Mouse (Mus musculus) brown adipose tissue, adult 24 weeks (tissue): Measurements from ENCODE around the gene Pcsk2. TPM values are rescaled to one million over a fixed set of nuclear protein-coding genes. Genes with fewer than 3 reads are reported as not detected.

Experiments
- H3K27ac ChIP-seq: fragments of 200-500 bp; replicated peaks from 2 replicates; pipeline ENCODE4 v1.5.1; 2012; ENCODE audit warnings: low read depth, mild to moderate bottlenecking, low read length
- H3K4me1 ChIP-seq: fragments of 200-500 bp; 2 replicates; pipeline ENCODE4 v1.6.1; 2012; ENCODE audit warnings: low read length, mixed read lengths; ENCODE audit not compliant: control insufficient read depth, insufficient read depth, insufficient read length
- H3K4me3 ChIP-seq: fragments of 200-500 bp; 2 replicates; pipeline ENCODE4 v1.5.1; 2012; ENCODE audit warnings: low read depth, mild to moderate bottlenecking, low read length, moderate library complexity; ENCODE audit not compliant: insufficient read depth
- polyA plus RNA-seq: library from polyadenylated mRNA; stranded (reverse); fragments of >200 nt; gene quantifications from 2 replicates; pipeline ENCODE4 v1.2.4, GENCODE M21; 2012; ENCODE audit not compliant: missing spikeins, insufficient read depth, insufficient read length

The Pcsk2 gene
- polyA plus RNA-seq, 1 experiment, result not detected

DNA sequence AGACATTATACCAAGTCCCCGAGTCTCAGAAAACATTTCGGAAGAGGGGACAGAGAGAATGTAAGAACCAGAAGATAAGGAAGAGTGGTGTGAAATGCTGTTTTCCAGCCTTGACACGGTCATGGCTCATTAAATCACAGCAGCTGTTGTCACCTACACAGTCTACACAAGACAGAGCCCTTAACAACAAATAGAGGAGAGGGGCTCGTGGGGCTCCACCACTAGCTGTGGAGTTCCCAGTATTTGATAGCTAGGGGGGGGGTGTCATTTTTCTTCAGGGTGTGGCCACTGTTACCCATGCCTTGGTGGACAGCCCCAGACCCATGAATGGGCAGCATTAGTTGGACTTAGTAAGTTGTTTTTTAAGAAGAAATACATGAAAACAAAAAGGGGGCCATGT lies 266.3 kb downstream of the Pcsk2 start:
- H3K27ac ChIP-seq, result no peak overlapping the region
- no peaks in the 10 kb centered on the region for H3K4me1 ChIP-seq
- H3K4me3 ChIP-seq, result no peak overlapping the region

GRCm38 (mm10) chr2:143813461-143813860 lies 267.5 kb downstream of the Pcsk2 start:
- Histone ChIP-seq H3K27ac (no peak overlapping the region), H3K4me1 (no peaks in the 10 kb centered on the region), H3K4me3 (no peak overlapping the region)

DNA sequence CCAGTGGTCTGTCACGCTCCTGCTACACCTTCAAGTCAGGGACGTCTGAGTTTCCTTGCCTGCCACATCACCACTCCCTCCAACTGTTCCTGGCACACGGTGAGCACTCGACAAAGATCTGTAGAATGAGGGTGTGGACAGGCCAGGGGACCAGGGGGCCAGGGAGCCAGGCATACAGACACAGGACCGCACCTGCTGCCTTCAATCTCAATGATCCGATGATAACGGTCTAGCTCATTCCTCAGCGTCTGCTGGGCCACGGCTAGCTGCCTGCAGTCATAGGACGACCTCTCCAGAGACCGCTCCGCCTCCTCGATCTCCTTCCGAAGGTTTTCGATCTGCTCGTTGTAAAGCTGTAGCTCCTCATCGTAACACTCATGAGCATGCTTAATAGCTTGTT lies 285.7 kb downstream of the Pcsk2 start:
- Histone ChIP-seq H3K4me3 (no peak overlapping the region), H3K4me1 (no peaks in the 10 kb centered on the region), H3K27ac (no peak overlapping the region)

GRCm38 (mm10) chr2:143832721-143833120 lies 286.8 kb downstream of the Pcsk2 start:
- H3K4me3 ChIP-seq, result no peak overlapping the region
- H3K4me1 ChIP-seq, result no peaks in the 10 kb centered on the region
- H3K27ac ChIP-seq, result no peak overlapping the region

GRCm38 (mm10) chr2:143834082-143834481 lies 288.1 kb downstream of the Pcsk2 start:
- H3K27ac ChIP-seq, result no peak overlapping the region
- H3K4me3 ChIP-seq, result no peak overlapping the region
- H3K4me1 ChIP-seq, result no peaks in the 10 kb centered on the region

- H3K27ac ChIP-seq, result no peak overlapping the region
- no peaks in the 10 kb centered on the region for H3K4me1 ChIP-seq
- H3K4me3 ChIP-seq, result no peak overlapping the region
Observed at GRCm38 (mm10) chr2:143835820-143836219, 289.9 kb downstream of the Pcsk2 start.

DNA sequence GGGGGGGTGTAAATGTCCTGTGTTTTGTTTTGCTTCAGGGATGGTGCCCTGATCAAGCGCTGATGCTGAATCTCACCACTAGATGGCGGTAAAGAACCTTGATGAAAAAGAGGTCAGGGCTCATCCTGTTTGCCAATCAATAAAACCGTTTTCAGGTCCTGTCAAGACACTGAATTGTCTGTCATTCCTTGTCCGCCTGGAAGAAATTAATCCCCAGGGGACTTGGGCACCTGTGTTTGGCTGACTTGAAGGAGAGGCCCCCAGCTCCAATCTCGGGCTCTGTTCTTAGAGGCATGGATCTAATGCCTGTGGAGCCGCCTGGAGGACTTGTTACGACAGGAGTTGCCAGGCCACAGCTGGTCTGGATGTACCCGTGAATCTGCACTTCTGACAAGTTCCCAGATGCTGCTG lies 291.3 kb downstream of the Pcsk2 start:
- Histone ChIP-seq H3K27ac (no peak overlapping the region), H3K4me3 (no peak overlapping the region), H3K4me1 (no peaks in the 10 kb centered on the region)

- H3K27ac ChIP-seq, result no peak overlapping the region
- H3K4me3 ChIP-seq, result no peak overlapping the region
- no peaks in the 10 kb centered on the region for H3K4me1 ChIP-seq
Observed at GRCm38 (mm10) chr2:143838698-143839097, 292.7 kb downstream of the Pcsk2 start.

GRCm38 (mm10) chr2:143839458-143839857 lies 293.5 kb downstream of the Pcsk2 start:
- Histone ChIP-seq H3K4me3 (no peak overlapping the region), H3K4me1 (no peaks in the 10 kb centered on the region), H3K27ac (no peak overlapping the region)

GRCm38 (mm10) chr2:143840895-143841294 lies 294.9 kb downstream of the Pcsk2 start:
- Histone ChIP-seq H3K4me3 (no peak overlapping the region), H3K4me1 (no peaks in the 10 kb centered on the region), H3K27ac (no peak overlapping the region)

GRCm38 (mm10) chr2:143841536-143841935 lies 295.6 kb downstream of the Pcsk2 start:
- no peak overlapping the region for H3K4me3 ChIP-seq
- no peaks in the 10 kb centered on the region for H3K4me1 ChIP-seq
- H3K27ac ChIP-seq, result no peak overlapping the region

DNA sequence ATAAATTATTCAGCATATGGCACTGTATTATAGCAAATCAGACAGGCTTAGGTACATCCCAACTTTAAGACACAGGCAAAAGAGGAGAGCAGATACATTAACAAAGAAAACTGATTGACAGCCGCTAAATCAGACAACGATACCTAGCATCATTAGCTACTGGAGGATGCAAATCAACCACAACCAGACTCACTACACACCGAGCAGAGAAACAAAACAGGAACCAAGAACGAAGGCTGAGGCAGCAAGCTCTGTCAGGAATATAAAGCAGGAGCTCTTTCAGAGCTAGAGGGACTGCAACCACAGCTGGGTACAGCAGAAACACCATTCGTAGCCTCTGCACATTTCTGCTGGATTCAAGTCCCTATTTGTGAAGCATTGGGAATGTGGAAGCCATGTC lies 298.8 kb downstream of the Pcsk2 start:
- Histone ChIP-seq H3K27ac (no peak overlapping the region), H3K4me3 (no peak overlapping the region), H3K4me1 (peaks cover 2% of the 10 kb centered on the region)

DNA sequence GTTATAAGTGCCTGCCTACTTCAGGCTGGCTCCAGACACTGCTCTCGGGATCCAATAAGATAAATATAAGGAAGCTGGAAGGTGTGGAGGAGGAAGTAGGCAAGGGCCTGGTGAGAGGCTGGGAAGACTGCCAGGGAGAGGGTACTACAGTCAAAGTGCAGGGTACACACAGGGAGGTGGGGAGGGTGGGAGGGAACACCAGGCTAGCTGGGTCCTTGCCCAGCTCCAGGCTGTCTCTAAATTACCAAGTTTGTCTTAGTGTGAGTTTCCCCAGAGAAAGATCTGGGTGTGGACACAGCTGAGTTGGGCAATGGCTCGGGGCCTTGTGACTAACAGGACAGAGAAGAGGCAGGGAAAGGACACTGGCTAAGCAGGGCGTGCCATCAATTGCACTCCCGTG lies 300.8 kb downstream of the Pcsk2 start:
- no peak overlapping the region for H3K4me3 ChIP-seq
- peaks cover 2% of the 10 kb centered on the region for H3K4me1 ChIP-seq
- H3K27ac ChIP-seq, result no peak overlapping the region

DNA sequence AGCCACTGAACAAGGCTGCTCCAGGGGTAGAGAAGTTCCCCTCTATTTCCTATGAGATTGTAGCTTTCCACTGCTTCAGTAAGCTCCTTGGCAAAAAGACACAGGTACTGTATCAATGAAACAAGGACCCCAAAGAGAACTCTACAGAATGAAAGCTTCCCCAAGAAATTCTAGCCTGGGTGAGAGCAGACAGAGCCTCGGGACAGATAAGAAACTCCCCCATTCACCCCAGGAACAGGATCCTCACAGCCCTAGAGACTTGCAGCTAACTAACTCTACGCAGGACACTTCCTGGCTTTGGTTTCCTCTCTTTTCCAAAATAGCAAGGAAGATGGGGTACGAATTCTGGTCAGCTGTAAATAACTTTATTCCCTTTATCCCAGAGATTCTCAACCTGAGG lies 301.3 kb downstream of the Pcsk2 start:
- peaks cover 2% of the 10 kb centered on the region for H3K4me1 ChIP-seq
- H3K4me3 ChIP-seq, result no peak overlapping the region
- H3K27ac ChIP-seq, result no peak overlapping the region

GRCm38 (mm10) chr2:143851354-143852221 lies 305.6 kb downstream of the Pcsk2 start:
- Histone ChIP-seq H3K4me1 (peaks cover 2% of the 10 kb centered on the region), H3K27ac (no peak overlapping the region), H3K4me3 (no peak overlapping the region)
